ENCODE assay signal across 8 mouse cellular contexts in genomic region chr17:29080758-29081617, GRCm38 (mm10). TPM values are rescaled to one million over a fixed set of nuclear protein-coding genes. Genes with fewer than 3 reads are reported as not detected.
A peak's percentile ranks its signal among the peaks of the same experiment; 100 is the strongest.
DNase-seq lines count a peak whose midpoint lies in the region; ATAC-seq lines count a peak whose summit lies in the region.

No protein-coding gene starts in this region.

- DNase-seq in liver, embryonic 13.5 days = no peak
- DNase-seq in gastrocnemius, adult 18-20 months (ENCODE audit: low spot score) = no peak
- no peak for DNase-seq in adrenal gland, adult 2 months
- DNase-seq in kidney, postnatal 10 days = no peak

- H3K4me3 ChIP-seq in megakaryocyte, embryonic 14.5 days (replicated peaks) = peak overlapping the region; percentile 86
- peak overlapping the region; percentile 6; the same call in 1 of the 2 replicates for H3K4me3 ChIP-seq in embryonic facial prominence, embryonic 12.5 days
- peak overlapping the region; percentile 27; the same call in 1 of the 2 replicates for H3K4me3 ChIP-seq in liver, embryonic 13.5 days (replicated peaks)
- no peak overlapping the region for H3K4me3 ChIP-seq in stomach, embryonic 16.5 days (replicated peaks; ENCODE audit: low read length)

- no peak overlapping the region for H3K9ac ChIP-seq in embryonic facial prominence, embryonic 12.5 days
- no peak overlapping the region for H3K9ac ChIP-seq in liver, embryonic 13.5 days
- peak overlapping the region; percentile 57; the same call in 1 of the 2 replicates for H3K9ac ChIP-seq in stomach, embryonic 16.5 days (ENCODE audit: low read length)

- no peak for ATAC-seq in megakaryocyte, adult 5-6 weeks (ENCODE audit: poor library complexity, severe bottlenecking)
- no peak for ATAC-seq in embryonic facial prominence, embryonic 12.5 days (ENCODE audit: insufficient number of reproducible peaks, insufficient read depth, low FRiP score, low TSS enrichment)
- ATAC-seq in liver, embryonic 13.5 days (ENCODE audit: low read depth) = peak; percentile 34; the same call in 1 of the 2 replicates
- peak; percentile 79 for ATAC-seq in stomach, embryonic 16.5 days (ENCODE audit: insufficient read depth, low FRiP score)

- peak overlapping the region; percentile 32 for H3K4me2 ChIP-seq in embryonic facial prominence, embryonic 12.5 days (replicated peaks)
- peak overlapping the region; percentile 61 for H3K4me2 ChIP-seq in liver, embryonic 13.5 days
- H3K4me2 ChIP-seq in stomach, embryonic 16.5 days (ENCODE audit: low read depth, low read length) = peak overlapping the region; percentile 42

- H3K27me3 ChIP-seq in megakaryocyte, embryonic 14.5 days (replicated peaks) = no peaks in the 10 kb centered on the region
- peaks cover 25% of the 10 kb centered on the region for H3K27me3 ChIP-seq in embryonic facial prominence, embryonic 12.5 days
- peaks cover 55% of the 10 kb centered on the region for H3K27me3 ChIP-seq in liver, embryonic 13.5 days
- H3K27me3 ChIP-seq in stomach, embryonic 16.5 days (ENCODE audit: control insufficient read depth, insufficient read depth, low read length) = peaks cover 4% of the 10 kb centered on the region; the same call in 1 of the 2 replicates

- 4% methylated on average over 23 of the region's 23 CpGs for WGBS in embryonic facial prominence, embryonic 12.5 days
- WGBS in liver, embryonic 13.5 days (ENCODE audit: insufficient replicate concordance) = 8% methylated on average over 23 of the region's 23 CpGs
- 9% methylated on average over 23 of the region's 23 CpGs for WGBS in stomach, embryonic 16.5 days

- peaks cover 8% of the 10 kb centered on the region for H3K9me3 ChIP-seq in megakaryocyte, embryonic 14.5 days
- H3K9me3 ChIP-seq in embryonic facial prominence, embryonic 12.5 days = no peaks in the 10 kb centered on the region
- H3K9me3 ChIP-seq in liver, embryonic 13.5 days (replicated peaks) = 0 out of 2 replicates have a peak, but pooled peaks cover 3% of the 10 kb centered on the region
- H3K9me3 ChIP-seq in stomach, embryonic 16.5 days (replicated peaks; ENCODE audit: control insufficient read depth, low read length) = no peaks in the 10 kb centered on the region

- peaks cover 44% of the 10 kb centered on the region for H3K4me1 ChIP-seq in megakaryocyte, embryonic 14.5 days
- H3K4me1 ChIP-seq in embryonic facial prominence, embryonic 12.5 days = peaks cover 22% of the 10 kb centered on the region; the same call in 1 of the 2 replicates
- H3K4me1 ChIP-seq in liver, embryonic 13.5 days (replicated peaks) = peaks cover 31% of the 10 kb centered on the region
- H3K4me1 ChIP-seq in stomach, embryonic 16.5 days (ENCODE audit: control insufficient read depth, insufficient read depth, low read length) = peaks cover 26% of the 10 kb centered on the region

- H3K36me3 ChIP-seq in megakaryocyte, embryonic 14.5 days (replicated peaks; ENCODE audit: low read length) = peaks cover 12% of the 10 kb centered on the region
- H3K36me3 ChIP-seq in embryonic facial prominence, embryonic 12.5 days = no peaks in the 10 kb centered on the region
- H3K36me3 ChIP-seq in liver, embryonic 13.5 days = no peaks in the 10 kb centered on the region
- no peaks in the 10 kb centered on the region for H3K36me3 ChIP-seq in stomach, embryonic 16.5 days (ENCODE audit: control insufficient read depth, insufficient read depth, low read length)

- H3K27ac ChIP-seq in embryonic facial prominence, embryonic 12.5 days = no peak overlapping the region
- H3K27ac ChIP-seq in liver, embryonic 13.5 days = no peak overlapping the region
- peak overlapping the region; percentile 55 for H3K27ac ChIP-seq in stomach, embryonic 16.5 days (ENCODE audit: low read length)

RNA-seq across cellular contexts. Expression of gene Cdkn1a, which starts 9.8 kb away (rescaled TPM):
- polyA plus RNA-seq in megakaryocyte, embryonic 14.5 days (2012; ENCODE audit: insufficient read depth, low replicate concordance) = 228 and 253 TPM in 2 replicates
- total RNA-seq in megakaryocyte, adult 5-6 weeks (2015) = 19.9 and 22.6 TPM in 2 replicates
- 3.7 and 5.8 TPM in 2 replicates for total RNA-seq in megakaryocyte, adult 5-6 weeks (2017)
- 48.2 and 55.6 TPM in 2 replicates for polyA plus RNA-seq in embryonic facial prominence, embryonic 12.5 days (2016; fragmentation: Nextera tagmentation; extraction: Ambion mirVana)
- 8.6 and 10.1 TPM in 2 replicates for polyA plus RNA-seq in liver, embryonic 13.5 days (2015; fragmentation: Nextera tagmentation; extraction: Ambion mirVana)
- polyA plus RNA-seq in stomach, embryonic 16.5 days (2015; fragmentation: Nextera tagmentation; extraction: Ambion mirVana) = 144 and 167 TPM in 2 replicates
- total RNA-seq in gastrocnemius, adult 18-20 months (2021) = 10 to 100 TPM; 31.9 to 63.3 TPM
- total RNA-seq in adrenal gland, adult 2 months (2021) = 100 to 1,000 TPM in 1 of 2 experiments, 10 to 100 TPM in 1; 36.4 to 108 TPM
- 32.2 and 33.7 TPM in 2 replicates for polyA plus RNA-seq in adrenal gland, adult 2 months (2012; rRNA removed)

RNA-seq across cellular contexts. Expression of gene Rab44, which starts 33.0 kb away (rescaled TPM):
- polyA plus RNA-seq in megakaryocyte, embryonic 14.5 days (2012; ENCODE audit: insufficient read depth, low replicate concordance) = 3.4 and 22.3 TPM in 2 replicates
- 52.2 and 62.4 TPM in 2 replicates for total RNA-seq in megakaryocyte, adult 5-6 weeks (2015)
- total RNA-seq in megakaryocyte, adult 5-6 weeks (2017) = 104 and 105 TPM in 2 replicates
- polyA plus RNA-seq in embryonic facial prominence, embryonic 12.5 days (2016; fragmentation: Nextera tagmentation; extraction: Ambion mirVana) = 0.27 and 0.55 TPM in 2 replicates
- polyA plus RNA-seq in liver, embryonic 13.5 days (2015; fragmentation: Nextera tagmentation; extraction: Ambion mirVana) = 4.4 and 5.3 TPM in 2 replicates
- 4.0 and 4.1 TPM in 2 replicates for polyA plus RNA-seq in stomach, embryonic 16.5 days (2015; fragmentation: Nextera tagmentation; extraction: Ambion mirVana)
- under 1 TPM; 0.31 to 0.34 TPM for total RNA-seq in gastrocnemius, adult 18-20 months (2021)
- total RNA-seq in adrenal gland, adult 2 months (2021) = under 1 TPM; 0.14 to 0.62 TPM
- 0.30 and 0.31 TPM in 2 replicates for polyA plus RNA-seq in adrenal gland, adult 2 months (2012; rRNA removed)

RNA-seq across cellular contexts. Expression of gene Srsf3, which starts 48.6 kb away (rescaled TPM):
- 27.5 and 103 TPM in 2 replicates for polyA plus RNA-seq in megakaryocyte, embryonic 14.5 days (2012; ENCODE audit: insufficient read depth, low replicate concordance)
- total RNA-seq in megakaryocyte, adult 5-6 weeks (2015) = 317 and 383 TPM in 2 replicates
- total RNA-seq in megakaryocyte, adult 5-6 weeks (2017) = 479 and 534 TPM in 2 replicates
- polyA plus RNA-seq in embryonic facial prominence, embryonic 12.5 days (2016; fragmentation: Nextera tagmentation; extraction: Ambion mirVana) = 731 and 750 TPM in 2 replicates
- 320 and 398 TPM in 2 replicates for polyA plus RNA-seq in liver, embryonic 13.5 days (2015; fragmentation: Nextera tagmentation; extraction: Ambion mirVana)
- 456 and 477 TPM in 2 replicates for polyA plus RNA-seq in stomach, embryonic 16.5 days (2015; fragmentation: Nextera tagmentation; extraction: Ambion mirVana)
- total RNA-seq in gastrocnemius, adult 18-20 months (2021) = 10 to 100 TPM; 37.4 to 48.6 TPM
- total RNA-seq in adrenal gland, adult 2 months (2021) = 100 to 1,000 TPM in 1 of 2 experiments, 10 to 100 TPM in 1; 94.0 to 149 TPM
- polyA plus RNA-seq in adrenal gland, adult 2 months (2012; rRNA removed) = 161 and 183 TPM in 2 replicates

Comparison
In these comparisons a context has a peak if more than half of its experiments do, and no peak if none do; other contexts are left out.
1. ATAC-seq: peak in liver, embryonic 13.5 days (single experiment) and stomach, embryonic 16.5 days (single experiment); none in megakaryocyte, adult 5-6 weeks (single experiment) and embryonic facial prominence, embryonic 12.5 days (single experiment).
2. Peak in every context shown above with its lines, with median percentiles within 50 percentile points of each other: H3K4me2 ChIP-seq.